8 mouse cellular contexts compared by ENCODE assay signal in the genomic region with DNA sequence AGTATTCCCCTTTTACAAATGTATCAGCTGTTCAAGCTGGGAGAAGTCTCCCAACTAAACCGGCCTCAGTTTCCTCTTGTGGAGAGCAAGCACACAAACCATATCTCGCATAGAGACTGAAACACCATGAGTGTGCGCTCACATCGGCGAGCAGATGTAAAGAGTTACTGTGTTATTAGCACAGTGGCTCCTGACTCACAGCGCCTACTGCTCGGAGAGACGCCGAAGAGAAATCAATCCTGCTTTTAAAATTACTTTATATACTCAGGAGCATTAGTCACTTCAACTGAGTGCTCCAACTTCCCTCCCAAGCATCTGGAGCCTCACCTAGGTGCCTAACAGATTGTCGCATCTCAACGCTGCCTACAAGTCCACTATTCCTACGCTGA. TPM values are rescaled to one million over a fixed set of nuclear protein-coding genes. Genes with fewer than 3 reads are reported as not detected.
DNase-seq lines count a peak whose midpoint lies in the region; ATAC-seq and TF ChIP-seq lines count a peak whose summit lies in the region.

No protein-coding gene starts in this region.

- H3K4me3 ChIP-seq in liver, adult 2 months (ENCODE audit: insufficient read depth, low read depth, low read length): peak overlapping the region; percentile 71
- H3K4me3 ChIP-seq in embryonic fibroblast, embryonic 13.5 days (ENCODE audit: insufficient read depth, low read length): peak overlapping the region; percentile 42
- peak overlapping the region; percentile 71 for H3K4me3 ChIP-seq in hindbrain, postnatal 0 days (ENCODE audit: low read length)
- peak overlapping the region; percentile 76 for H3K4me3 ChIP-seq in neural tube, embryonic 11.5 days (ENCODE audit: low read depth, low read length)

- H3K79me2 ChIP-seq in liver, adult 2 months (ENCODE audit: control insufficient read depth, insufficient read depth, low read length): peaks cover 35% of the 10 kb centered on the region

- peak overlapping the region; percentile 73 for H3K27ac ChIP-seq in liver, adult 2 months (replicated peaks; ENCODE audit: insufficient read depth, low read depth, low read length)
- no peak overlapping the region for H3K27ac ChIP-seq in embryonic fibroblast, embryonic 13.5 days (ENCODE audit: insufficient read depth, low read length)
- H3K27ac ChIP-seq in hindbrain, postnatal 0 days: peak overlapping the region; percentile 82
- H3K27ac ChIP-seq in neural tube, embryonic 11.5 days (ENCODE audit: low read depth, low read length): no peak overlapping the region

- peaks cover 2% of the 10 kb centered on the region for H3K4me1 ChIP-seq in liver, adult 2 months (ENCODE audit: control insufficient read depth, insufficient read depth, low read length)
- H3K4me1 ChIP-seq in embryonic fibroblast, embryonic 13.5 days (ENCODE audit: control insufficient read depth, insufficient read depth, low read length): no peaks in the 10 kb centered on the region
- H3K4me1 ChIP-seq in hindbrain, postnatal 0 days (ENCODE audit: insufficient read depth, low read length): peaks cover 12% of the 10 kb centered on the region; the same call in 1 of the 2 replicates
- H3K4me1 ChIP-seq in neural tube, embryonic 11.5 days (ENCODE audit: control insufficient read depth, insufficient read depth, low read length): peaks cover 3% of the 10 kb centered on the region; the same call in 1 of the 2 replicates

- no peak for DNase-seq in liver, adult 2 months (ENCODE audit: extremely low read depth, low read depth, low spot score)
- DNase-seq in liver: no peak
- DNase-seq in hindbrain, postnatal 0 days (ENCODE audit: low spot score): peak; percentile 29
- DNase-seq in neural tube, embryonic 11.5 days (ENCODE audit: low spot score): no peak
- DNase-seq in embryo, embryonic 10.5 days (ENCODE audit: low spot score): no peak
- DNase-seq in layer of hippocampus, adult 8-10 months (ENCODE audit: low spot score in 2 of 2): no peak
- DNase-seq in thymus, postnatal 4 days: no peak

- H3K27me3 ChIP-seq in liver, adult 2 months (ENCODE audit: control insufficient read depth, insufficient read depth, low read length): no peaks in the 10 kb centered on the region
- H3K27me3 ChIP-seq in hindbrain, postnatal 0 days (ENCODE audit: insufficient read depth, low read length): no peaks in the 10 kb centered on the region
- H3K27me3 ChIP-seq in neural tube, embryonic 11.5 days (ENCODE audit: control insufficient read depth, insufficient read depth, low read length): peaks cover 3% of the 10 kb centered on the region

- H3K36me3 ChIP-seq in liver, adult 2 months (ENCODE audit: control insufficient read depth, insufficient read depth, low read length): no peaks in the 10 kb centered on the region
- no peaks in the 10 kb centered on the region for H3K36me3 ChIP-seq in hindbrain, postnatal 0 days (ENCODE audit: insufficient read depth, low read length)
- no peaks in the 10 kb centered on the region for H3K36me3 ChIP-seq in neural tube, embryonic 11.5 days (ENCODE audit: control insufficient read depth, insufficient read depth, low read length)

- peak overlapping the region; percentile 81 for H3K4me2 ChIP-seq in hindbrain, postnatal 0 days (ENCODE audit: low read depth, low read length)
- H3K4me2 ChIP-seq in neural tube, embryonic 11.5 days (ENCODE audit: low read depth): peak overlapping the region; percentile 88

- 18% methylated on average over 12 of the region's 12 CpGs for WGBS in liver, adult 2 months
- 18% methylated on average over 12 of the region's 12 CpGs for WGBS in hindbrain, postnatal 0 days
- WGBS in neural tube, embryonic 11.5 days: 35% methylated on average over 12 of the region's 12 CpGs

- ATAC-seq in hindbrain, postnatal 0 days: no peak
- no peak for ATAC-seq in neural tube, embryonic 11.5 days (ENCODE audit: insufficient read depth, low FRiP score, low TSS enrichment)

- no peak for TF ChIP-seq CTCF in liver, adult 2 months (IDR thresholded peaks at IDR 0.05; ENCODE audit: low read depth, low read length)
- no peak for TF ChIP-seq CTCF in embryonic fibroblast, embryonic 13.5 days (IDR thresholded peaks at IDR 0.05; ENCODE audit: borderline replicate concordance, insufficient read depth, low read length)
- TF ChIP-seq CTCF in hindbrain, postnatal 0 days (IDR thresholded peaks at IDR 0.05; ENCODE audit: low read depth): no peak

- H3K9me3 ChIP-seq in hindbrain, postnatal 0 days (ENCODE audit: low read length): no peaks in the 10 kb centered on the region
- H3K9me3 ChIP-seq in neural tube, embryonic 11.5 days (ENCODE audit: control insufficient read depth, low read length): no peaks in the 10 kb centered on the region

- TF ChIP-seq POLR2A in liver, adult 2 months (IDR thresholded peaks at IDR 0.05; ENCODE audit: extremely low read depth, insufficient read depth, low read length): no peak
- no peak for TF ChIP-seq POLR2A in embryonic fibroblast, embryonic 13.5 days (IDR thresholded peaks at IDR 0.05; ENCODE audit: low read depth, low read length)

- H3K9ac ChIP-seq in liver, adult 2 months (ENCODE audit: low read depth, low read length): peak overlapping the region; percentile 97
- peak overlapping the region; percentile 70 for H3K9ac ChIP-seq in hindbrain, postnatal 0 days (replicated peaks; ENCODE audit: low read length)
- H3K9ac ChIP-seq in neural tube, embryonic 11.5 days (ENCODE audit: low read length): peak overlapping the region; percentile 72

RNA-seq across cellular contexts. Expression of a gene that starts 1.3 kb away (rescaled TPM):
- 30.9 and 32.2 TPM in 2 replicates for total RNA-seq in liver, adult 2 months (2014; rRNA removed)
- polyA plus RNA-seq in liver, adult 2 months (2012; rRNA removed): 18.4 and 24.6 TPM in 2 replicates
- polyA plus RNA-seq in embryonic fibroblast, embryonic 13.5 days (2011; ENCODE audit: insufficient read length, low read depth, missing spikeins): 3.7 and 10.9 TPM in 2 replicates
- 30.3 and 37.6 TPM in 2 replicates for total RNA-seq in hindbrain, postnatal 0 days (2014; rRNA removed)
- polyA plus RNA-seq in hindbrain, postnatal 0 days (2015; fragmentation: Nextera tagmentation; extraction: Ambion mirVana): 44.4 and 46.0 TPM in 2 replicates
- 18.1 and 18.4 TPM in 2 replicates for polyA plus RNA-seq in neural tube, embryonic 11.5 days (2014; fragmentation: Nextera tagmentation; extraction: Ambion mirVana)
- 10 to 100 TPM; 77.8 to 89.4 (median 88.7) TPM for total RNA-seq in layer of hippocampus, adult 8-10 months (2022)

RNA-seq across cellular contexts. Expression of a gene that starts 56.7 kb away (rescaled TPM):
- total RNA-seq in liver, adult 2 months (2014; rRNA removed): 39.8 and 50.9 TPM in 2 replicates
- polyA plus RNA-seq in liver, adult 2 months (2012; rRNA removed): 9.1 and 10.3 TPM in 2 replicates
- 34.9 and 37.9 TPM in 2 replicates for polyA plus RNA-seq in embryonic fibroblast, embryonic 13.5 days (2011; ENCODE audit: insufficient read length, low read depth, missing spikeins)
- total RNA-seq in hindbrain, postnatal 0 days (2014; rRNA removed): 45.2 and 52.0 TPM in 2 replicates
- 165 and 170 TPM in 2 replicates for polyA plus RNA-seq in hindbrain, postnatal 0 days (2015; fragmentation: Nextera tagmentation; extraction: Ambion mirVana)
- polyA plus RNA-seq in neural tube, embryonic 11.5 days (2014; fragmentation: Nextera tagmentation; extraction: Ambion mirVana): 107 and 109 TPM in 2 replicates
- total RNA-seq in layer of hippocampus, adult 8-10 months (2022): 10 to 100 TPM; 69.5 to 77.5 (median 73.7) TPM

Comparison
In these comparisons a context has a peak if more than half of its experiments do, and no peak if none do; other contexts are left out.
1. H3K27ac ChIP-seq: peak in liver, adult 2 months (single experiment) and hindbrain, postnatal 0 days (single experiment); none in embryonic fibroblast, embryonic 13.5 days (single experiment) and neural tube, embryonic 11.5 days (single experiment).
2. Peak in every context shown above with its lines, with median percentiles within 50 percentile points of each other: H3K4me3 ChIP-seq and H3K9ac ChIP-seq.